Comparison of ENCODE assay signal across 17 mouse cellular contexts in genomic region chr10:107021118-107021517, GRCm38 (mm10).
"Had no signal": no experiment of that assay in that cellular context is flagged by ENCODE, and none has a peak within 500 bp of the region (broad histone marks: within the 10 kb centered on the region; RNA-seq: fewer than 3 reads in every experiment).

No protein-coding gene starts in this region.

- H3K27ac ChIP-seq: liver, embryonic 13.5 days; liver, embryonic 15.5 days; macrophage; midbrain, embryonic 13.5 days; midbrain, embryonic 15.5 days; neural tube, embryonic 12.5 days; stomach, embryonic 15.5 days; stomach, postnatal 0 days had no signal

- H3K27me3 ChIP-seq: liver, embryonic 13.5 days; liver, embryonic 15.5 days; megakaryocyte, embryonic 14.5 days; midbrain, embryonic 13.5 days; midbrain, embryonic 15.5 days; neural tube, embryonic 12.5 days; stomach, embryonic 15.5 days had no signal

- H3K4me3 ChIP-seq: liver, embryonic 13.5 days; liver, embryonic 15.5 days; megakaryocyte, embryonic 14.5 days; midbrain, embryonic 13.5 days; midbrain, embryonic 15.5 days; neural tube, embryonic 12.5 days; stomach, embryonic 15.5 days had no signal

- H3K9me3 ChIP-seq: liver, embryonic 13.5 days; liver, embryonic 15.5 days; midbrain, embryonic 13.5 days; midbrain, embryonic 15.5 days; neural tube, embryonic 12.5 days; stomach, embryonic 15.5 days had no signal

- ATAC-seq: liver, postnatal 0 days; midbrain, embryonic 13.5 days; midbrain, embryonic 15.5 days had no signal

- H3K36me3 ChIP-seq: liver, embryonic 13.5 days; liver, embryonic 15.5 days; midbrain, embryonic 13.5 days; midbrain, embryonic 15.5 days; neural tube, embryonic 12.5 days; stomach, embryonic 15.5 days had no signal

- H3K4me1 ChIP-seq: liver, embryonic 13.5 days; liver, embryonic 15.5 days; megakaryocyte, embryonic 14.5 days; midbrain, embryonic 13.5 days; midbrain, embryonic 15.5 days; neural tube, embryonic 12.5 days; stomach, embryonic 15.5 days had no signal

- H3K9ac ChIP-seq: liver, embryonic 13.5 days; liver, embryonic 15.5 days; liver, postnatal 0 days; midbrain, embryonic 13.5 days; midbrain, embryonic 15.5 days; neural tube, embryonic 12.5 days; stomach, embryonic 15.5 days had no signal

- H3K4me2 ChIP-seq: liver, embryonic 13.5 days; liver, embryonic 15.5 days; midbrain, embryonic 11.5 days; midbrain, embryonic 13.5 days; midbrain, embryonic 15.5 days; neural tube, embryonic 12.5 days; stomach, embryonic 15.5 days had no signal

- DNase-seq: liver, embryonic 13.5 days; liver, postnatal 0 days; lung, adult 2 months; lung, postnatal 10 days; right cerebral cortex, postnatal 14 days; thymus, adult 2 months; thymus, postnatal 25 days; thymus, postnatal 4 days had no signal
